Mouse (Mus musculus) hindlimb bud, embryonic 11.5 days (tissue): ENCODE results near the gene Rpl35a.

Source experiments
- DNase-seq: peaks from one replicate; pipeline ENCODE4 v3.0.0-alpha.2; 2012; ENCODE audit warnings: low read depth, low spot score; ENCODE audit errors: extremely low spot score

Rpl35a gene

GRCm38 (mm10) chr16:33056095-33056785, at the start of gene Rpl35a, which contains the start of gene Iqcg:
Gene Rpl35a (plus strand): TSS chr16:33056453.
Gene Iqcg (minus strand): TSS chr16:33056218.
- peak; percentile 93 for DNase-seq

- DNase-seq = no peak
Measured at GRCm38 (mm10) chr16:33006888-33007287, 49.4 kb upstream of the Rpl35a start.

DNA sequence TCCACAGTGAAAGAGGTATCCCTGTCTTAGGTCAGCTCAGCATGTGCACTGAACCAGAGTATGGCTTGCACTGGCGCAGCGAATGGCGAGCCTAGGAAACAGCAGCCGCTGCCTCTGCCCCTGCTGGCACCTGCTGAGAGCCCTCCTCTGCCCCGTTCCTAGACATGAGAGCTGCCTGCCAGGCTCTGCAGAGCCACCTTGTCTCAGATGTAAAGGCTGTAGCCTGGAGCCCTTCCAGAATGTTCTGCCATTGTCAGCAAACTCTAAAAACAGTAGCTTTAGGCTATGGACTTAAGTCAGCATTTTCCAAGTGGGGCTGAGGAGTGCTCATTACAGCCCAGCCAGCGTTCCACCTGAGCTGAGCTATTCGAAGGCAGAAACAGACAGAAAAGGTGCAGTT, 48.8 kb upstream of the Rpl35a start:
- DNase-seq = no peak

DNA sequence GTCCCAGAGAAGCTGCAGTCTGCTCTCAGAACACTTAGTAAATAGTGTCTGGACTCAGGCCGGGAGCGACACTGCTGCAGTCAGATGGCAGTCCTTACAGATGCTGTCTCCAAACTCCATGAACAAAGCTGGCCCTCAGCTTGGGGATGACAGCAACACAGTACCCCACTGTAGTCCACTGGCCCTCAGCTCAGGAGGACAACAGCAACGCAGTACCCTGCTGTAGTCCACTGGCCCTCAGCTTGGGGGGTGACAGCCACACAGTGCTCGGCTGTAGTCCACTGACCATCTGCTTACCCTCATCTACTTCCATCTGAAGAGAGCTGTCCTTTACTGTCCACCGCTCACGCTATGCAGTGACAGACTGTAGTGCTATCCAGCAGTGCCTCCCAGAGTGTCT, 46.1 kb upstream of the Rpl35a start:
- no peak for DNase-seq

- no peak for DNase-seq
Measured at GRCm38 (mm10) chr16:33013801-33014200, 42.5 kb upstream of the Rpl35a start.

DNA sequence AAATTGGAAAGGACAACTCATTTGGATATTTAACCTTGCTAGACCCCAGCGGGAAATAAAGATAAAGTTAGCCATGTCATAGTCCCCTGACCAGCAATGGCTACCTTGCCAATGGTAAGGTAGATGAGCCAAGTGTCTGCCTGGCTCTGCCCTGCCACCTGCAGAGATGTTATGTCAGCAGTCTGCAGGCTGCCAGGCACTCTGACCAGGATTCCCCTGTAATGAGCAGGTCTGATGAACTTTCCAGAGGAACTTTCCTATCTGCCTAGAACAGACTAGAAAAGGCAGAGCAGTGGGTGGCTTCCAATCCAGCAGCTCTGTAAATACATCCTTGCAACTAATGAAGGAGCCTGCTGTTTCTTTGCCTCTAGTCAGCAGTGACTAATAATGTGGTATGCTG, 41.3 kb upstream of the Rpl35a start:
- DNase-seq = no peak

DNA sequence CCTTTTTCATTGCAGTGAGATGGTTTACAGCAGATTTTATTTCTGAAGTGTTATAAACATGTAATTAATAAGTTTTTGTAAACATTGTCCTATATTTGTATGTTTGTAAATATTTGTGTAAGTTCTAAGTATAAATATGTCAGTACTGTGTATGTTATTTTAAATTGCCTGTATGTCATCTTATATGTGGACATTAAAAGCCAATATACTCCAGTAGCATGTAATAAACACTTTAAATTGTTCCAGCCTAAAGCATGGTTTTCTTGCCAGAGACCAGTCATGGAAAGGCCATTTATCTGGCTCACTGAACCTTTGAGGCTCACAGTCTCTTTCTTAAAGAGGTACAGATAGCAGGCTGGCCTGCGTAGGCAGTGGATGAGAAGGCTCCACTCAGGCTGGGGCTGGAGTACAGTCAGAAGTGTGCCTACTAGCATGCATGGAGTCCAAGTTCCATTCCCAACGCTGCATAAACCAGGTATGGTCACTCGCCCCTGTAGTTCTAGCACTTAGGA, 40.8 kb upstream of the Rpl35a start:
- DNase-seq = no peak

GRCm38 (mm10) chr16:33015986-33016385, 40.3 kb upstream of the Rpl35a start:
- no peak for DNase-seq

- no peak for DNase-seq
Measured at GRCm38 (mm10) chr16:33017677-33018349, 38.4 kb upstream of the Rpl35a start.

DNA sequence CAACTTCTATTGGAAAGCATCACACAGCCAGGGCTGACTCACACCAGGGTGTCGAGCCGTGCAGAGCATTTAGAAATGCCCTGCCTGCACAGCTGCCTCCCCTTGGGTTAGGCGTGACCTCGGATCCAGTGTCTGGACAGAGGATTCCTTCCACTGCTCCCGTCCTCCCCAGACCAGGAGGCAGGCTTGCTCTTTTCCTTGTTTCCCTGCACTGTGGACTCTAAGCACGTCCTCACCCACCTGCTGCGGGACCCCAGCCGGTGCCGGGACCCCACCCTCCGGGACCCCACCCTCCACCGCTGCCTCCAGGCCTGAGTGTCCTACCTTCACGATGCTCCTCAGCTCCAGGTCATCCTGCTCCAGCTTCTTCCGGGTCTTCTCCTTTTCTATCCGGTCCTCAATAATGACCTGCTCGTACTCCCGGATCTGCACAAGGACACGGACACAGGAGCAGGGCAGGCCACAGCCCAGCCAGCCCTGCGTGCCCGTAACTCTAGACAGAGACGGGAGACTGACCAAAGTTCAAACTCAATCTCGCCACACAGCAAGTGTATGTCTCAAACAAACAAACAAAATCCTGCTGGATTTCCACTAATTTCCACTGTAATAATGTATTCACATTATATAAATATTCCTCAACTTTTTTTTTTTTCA, 37.0 kb upstream of the Rpl35a start:
- DNase-seq = no peak

GRCm38 (mm10) chr16:33021381-33021780, 34.9 kb upstream of the Rpl35a start:
- no peak for DNase-seq

- peak; percentile 58 for DNase-seq
Measured at GRCm38 (mm10) chr16:33023750-33024149, 32.5 kb upstream of the Rpl35a start.

DNA sequence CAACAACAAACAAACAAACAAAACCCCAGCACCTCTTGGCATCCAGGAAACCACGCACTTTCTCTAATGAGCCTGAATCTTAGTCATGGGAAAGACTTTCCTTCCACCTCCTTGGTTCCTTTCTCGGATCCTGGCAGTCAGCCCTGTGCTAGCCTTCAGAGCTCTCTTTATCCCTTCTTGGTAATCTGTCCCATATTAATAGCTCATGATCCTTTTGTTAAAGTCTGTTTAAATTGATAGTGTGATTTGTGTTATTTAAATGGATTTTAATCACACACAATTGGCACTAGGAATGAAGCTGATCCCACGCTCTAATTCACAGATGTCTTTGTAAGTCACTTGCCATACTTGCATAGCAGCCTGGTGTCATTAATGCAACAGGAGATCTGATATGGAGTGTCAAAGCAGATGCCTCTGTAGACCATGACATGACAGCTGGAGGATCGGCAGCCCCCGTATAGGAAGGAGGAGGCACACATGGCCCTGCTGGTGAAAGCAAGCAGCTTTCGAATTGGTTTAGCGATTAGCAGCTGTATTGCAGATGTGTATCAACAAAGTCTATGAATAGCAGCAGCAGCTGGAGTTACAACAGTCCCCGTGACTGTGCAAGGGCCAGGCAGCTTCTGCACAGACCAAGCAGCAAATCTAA, 31.7 kb upstream of the Rpl35a start:
- DNase-seq = no peak

DNA sequence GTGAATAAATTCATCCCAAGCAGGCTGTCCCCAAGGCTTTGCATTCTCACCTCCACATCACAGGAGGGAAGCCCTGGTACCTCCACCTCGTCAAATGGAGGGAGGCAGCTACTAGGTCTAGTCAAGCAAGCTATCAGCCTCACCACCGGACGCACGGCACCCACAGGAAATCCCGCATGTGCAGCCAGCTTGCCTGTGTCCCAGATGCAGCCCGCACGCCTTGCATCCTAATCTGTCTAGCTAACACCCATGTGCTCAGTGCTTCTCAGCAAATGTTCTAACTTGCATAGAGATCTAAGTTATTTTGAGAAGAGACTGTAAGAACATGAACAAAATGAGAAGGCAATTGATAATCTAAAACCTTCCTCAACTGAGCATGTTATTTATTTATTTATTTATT, 29.9 kb upstream of the Rpl35a start:
- DNase-seq = no peak

GRCm38 (mm10) chr16:33036006-33036405, 20.2 kb upstream of the Rpl35a start:
- DNase-seq = no peak

GRCm38 (mm10) chr16:33042682-33043081, 13.6 kb upstream of the Rpl35a start:
- no peak for DNase-seq

GRCm38 (mm10) chr16:33043268-33043667, 13.0 kb upstream of the Rpl35a start:
- no peak for DNase-seq

DNA sequence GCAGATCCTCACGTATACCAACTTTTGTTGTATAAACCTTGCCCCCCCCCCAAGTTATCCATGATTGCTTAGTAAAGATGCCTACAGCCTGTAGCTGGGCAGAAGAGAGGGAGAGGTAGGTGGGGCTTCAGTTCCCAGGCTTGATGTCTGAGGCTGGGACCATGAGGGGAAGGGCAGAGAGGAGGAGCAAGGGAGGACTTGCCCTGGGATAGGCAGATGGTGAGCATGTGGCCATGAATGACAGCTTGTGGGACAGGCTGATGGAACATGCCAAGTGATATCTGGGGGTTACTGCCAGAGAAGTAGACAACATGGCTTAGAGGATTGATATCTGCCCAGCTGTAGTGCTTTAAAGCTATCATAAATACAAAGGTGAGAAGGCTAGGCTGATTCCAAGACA, 8.2 kb upstream of the Rpl35a start:
- no peak for DNase-seq

GRCm38 (mm10) chr16:33048686-33049085, 7.6 kb upstream of the Rpl35a start:
- DNase-seq = no peak

DNA sequence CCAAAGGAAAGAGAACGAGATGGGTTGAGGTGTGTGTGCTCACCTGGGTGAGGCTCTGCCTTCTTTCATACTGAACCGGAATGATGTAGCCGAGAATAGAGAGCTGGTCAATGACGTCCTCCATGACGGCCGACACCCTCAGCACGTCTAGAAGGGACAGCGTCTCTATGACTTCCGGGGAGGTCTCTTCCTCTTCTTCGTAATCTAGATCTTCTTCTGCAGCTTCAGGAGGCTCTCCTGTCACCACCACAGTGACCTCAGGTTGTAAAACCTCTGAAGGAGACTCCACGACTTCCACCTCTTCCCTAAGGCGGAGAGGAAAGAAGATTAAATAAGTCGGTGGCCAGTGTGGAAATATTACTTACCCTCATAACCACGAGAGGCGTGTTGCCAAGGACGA, 6.4 kb upstream of the Rpl35a start:
- no peak for DNase-seq

DNA sequence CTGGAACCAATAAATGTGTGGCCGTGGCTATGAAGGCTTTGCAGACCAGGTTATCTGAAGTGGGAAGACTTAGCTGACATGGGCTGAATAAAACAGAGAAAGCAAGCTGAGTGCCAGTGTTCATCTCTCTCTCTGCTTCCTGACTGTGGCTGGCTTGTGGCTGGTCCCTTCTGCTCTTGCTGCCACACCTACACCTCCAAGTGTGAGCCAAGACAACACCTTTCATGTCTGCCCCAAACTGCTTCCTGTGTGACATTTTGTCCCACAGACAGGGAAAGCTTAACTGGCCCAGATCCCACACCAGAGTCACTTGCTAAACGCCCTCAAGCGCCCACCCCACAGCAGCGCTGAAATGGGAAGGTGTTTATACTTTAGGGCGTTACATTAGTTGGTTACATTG, 3.1 kb upstream of the Rpl35a start:
- no peak for DNase-seq
